Mouse (Mus musculus) lung, adult 2 months (tissue): ENCODE measurements at regions not wholly inside any gene's neighbourhood (a gene's known extent, or its start where the extent isn't known, plus 50 kb on each side); places are given as distances from the start of the nearest gene placed in this dataset.
"Not testable (repeated sequence)": the region's sequence is repeated elsewhere in the genome, so short reads cannot be mapped to it uniquely, and the experiment has no call there.

Experiments
- DNase-seq: peaks from one replicate; pipeline ENCODE4 v3.0.0; 2022
- H3K4me1 ChIP-seq: fragments of 200-500 bp; 2 replicates; pipeline ENCODE4 v1.6.1; 2011; ENCODE audit warnings: low read length; ENCODE audit not compliant: control insufficient read depth, insufficient read depth
- H3K4me3 ChIP-seq: fragments of 200-500 bp; replicated peaks from 2 replicates; pipeline ENCODE3; 2011; ENCODE audit warnings: low read depth, mild to moderate bottlenecking, control low read depth, low read length; ENCODE audit errors: extremely low read depth
- CTCF ChIP-seq: fragments of 200-500 bp; IDR thresholded peaks from 2 replicates; pipeline ENCODE4 v1.5.1; 2011; ENCODE audit warnings: mild to moderate bottlenecking, low read length, control low read depth; ENCODE audit not compliant: insufficient read depth
- POLR2A ChIP-seq: fragments of 200-500 bp; IDR thresholded peaks from 2 replicates; pipeline ENCODE4 v1.6.1; 2011; ENCODE audit warnings: low read depth, mild to moderate bottlenecking, control low read depth, low read length, borderline replicate concordance; ENCODE audit errors: extremely low read depth
- WGBS: fragments of 180-500 bp; shearing (Covaris S2); methylation state at CpG from one replicate; pipeline ENCODE4 v1.1.7; 2018; 5-methylcytosine and 5-hydroxymethylcytosine counted together

- no peak overlapping the region for H3K4me3 ChIP-seq
- TF ChIP-seq POLR2A (no peak), CTCF (no peak)
- 0 out of 2 replicates have a peak, but pooled peaks cover 3% of the 10 kb centered on the region for H3K4me1 ChIP-seq
- no peak for DNase-seq
- 84% methylated on average over 8 of the region's 8 CpGs for WGBS
These were observed 82.5 kb downstream of the Rhob start for GRCm38 (mm10) chr12:8417127-8417790.

GRCm38 (mm10) chr12:8412125-8412524 is 87.7 kb downstream of the Rhob start:
- no peak for TF ChIP-seq CTCF
- TF ChIP-seq POLR2A: no peak
- WGBS: 85% methylated on average over 2 of the region's 2 CpGs
- no peak overlapping the region for H3K4me3 ChIP-seq
- H3K4me1 ChIP-seq: peaks cover 3% of the 10 kb centered on the region; the same call in 1 of the 2 replicates
- no peak for DNase-seq

- Histone ChIP-seq H3K4me1 (peaks cover 3% of the 10 kb centered on the region; the same call in 1 of the 2 replicates), H3K4me3 (no peak overlapping the region)
- WGBS: 52% methylated on average over 24 of the region's 24 CpGs
- TF ChIP-seq CTCF (no peak), POLR2A (no peak)
- no peak for DNase-seq
These were observed 89.1 kb downstream of the Rhob start for GRCm38 (mm10) chr12:8410410-8411341.

GRCm38 (mm10) chr12:8402084-8402483 is 88.9 kb downstream of the Hs1bp3 start:
- no peak for TF ChIP-seq CTCF
- WGBS: 38% methylated on average over 5 of the region's 5 CpGs

GRCm38 (mm10) chr12:8401376-8401775 is 88.1 kb downstream of the Hs1bp3 start:
- Histone ChIP-seq H3K4me1 (peaks cover 5% of the 10 kb centered on the region; the same call in 1 of the 2 replicates), H3K4me3 (no peak overlapping the region)
- WGBS: 94% methylated on average over 2 of the region's 2 CpGs
- DNase-seq: no peak
- TF ChIP-seq CTCF (no peak), POLR2A (no peak)

More at GRCm38 (mm10) chr12:8402084-8402483, 88.9 kb downstream of the Hs1bp3 start:
- peaks cover 5% of the 10 kb centered on the region; the same call in 1 of the 2 replicates for H3K4me1 ChIP-seq
- no peak for DNase-seq
- no peak overlapping the region for H3K4me3 ChIP-seq

- DNase-seq: no peak
- WGBS: 66% methylated on average over 10 of the region's 10 CpGs
- no peak for TF ChIP-seq CTCF
- TF ChIP-seq POLR2A: no peak
- H3K4me1 ChIP-seq: peaks cover 5% of the 10 kb centered on the region
- H3K4me3 ChIP-seq: no peak overlapping the region
These were observed 87.3 kb downstream of the Hs1bp3 start for GRCm38 (mm10) chr12:8400345-8401130.

GRCm38 (mm10) chr12:8398852-8399251 is 85.6 kb downstream of the Hs1bp3 start:
- 70% methylated on average over 3 of the region's 3 CpGs for WGBS
- H3K4me3 ChIP-seq: no peak overlapping the region
- H3K4me1 ChIP-seq: peaks cover 11% of the 10 kb centered on the region
- TF ChIP-seq POLR2A (no peak), CTCF (no peak)
- no peak for DNase-seq

GRCm38 (mm10) chr12:8396408-8396807 is 83.2 kb downstream of the Hs1bp3 start:
- peaks cover 11% of the 10 kb centered on the region for H3K4me1 ChIP-seq
- 47% methylated on average over 6 of the region's 6 CpGs for WGBS
- not testable (repeated sequence) for DNase-seq, H3K4me3 ChIP-seq

- WGBS: 48% methylated on average over 6 of the region's 6 CpGs
- TF ChIP-seq CTCF: no peak
- Histone ChIP-seq H3K4me1 (peaks cover 11% of the 10 kb centered on the region), H3K4me3 (no peak overlapping the region)
- DNase-seq: peak; percentile 31
These were observed 81.7 kb downstream of the Hs1bp3 start for GRCm38 (mm10) chr12:8394894-8395297.
